Mouse (Mus musculus) heart, adult 9 months (tissue): ENCODE data around the gene Emb.

Source experiments
- DNase-seq, 2 experiments: peaks; one replicate each; pipeline ENCODE4 v3.0.0; 2022; ENCODE audit warnings: low spot score in 2 of 2

Emb gene

DNA sequence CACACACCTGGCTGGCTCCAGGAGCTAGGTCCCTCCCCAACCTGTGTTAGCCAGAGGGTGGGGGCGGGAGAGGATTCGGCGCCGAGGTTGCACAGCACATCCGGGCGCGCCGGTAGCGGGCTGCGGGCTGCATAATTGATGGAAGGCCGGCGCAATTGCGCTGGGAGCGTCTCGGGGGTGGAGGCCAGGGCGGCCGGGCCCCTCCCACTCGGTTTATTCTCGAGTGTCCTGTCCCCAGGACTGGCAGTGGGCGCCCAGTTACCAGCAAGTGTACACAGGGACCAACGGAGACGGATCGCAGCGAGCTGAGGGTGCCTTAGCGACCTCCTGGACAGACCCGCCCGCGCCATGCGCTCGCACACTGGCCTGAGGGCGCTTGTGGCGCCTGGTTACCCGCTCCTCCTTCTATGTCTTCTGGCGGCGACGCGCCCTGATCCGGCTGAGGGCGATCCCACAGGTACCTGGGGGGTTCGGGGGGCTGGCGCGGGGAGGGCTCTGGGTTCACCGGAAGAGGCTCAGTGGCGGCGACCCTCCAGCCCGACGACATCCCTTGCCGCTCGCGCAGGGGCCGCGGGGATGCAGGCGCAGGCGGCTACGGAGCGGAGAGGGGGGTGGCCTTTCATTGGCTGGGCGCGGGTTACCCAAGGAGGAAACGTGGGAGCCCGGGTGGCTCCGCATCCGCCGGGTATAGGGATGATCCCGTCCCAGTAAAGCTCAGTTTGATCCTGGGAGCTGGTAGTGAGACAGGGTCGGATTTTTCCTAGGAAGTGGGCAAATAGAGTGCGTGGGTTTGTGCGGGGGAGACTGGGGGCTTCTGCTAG lies 12.4 kb downstream of the Emb start, which contains the start of gene Gm17509:
Gm17509 (minus strand) TSS at position 575 of the 821 bp plus-strand sequence.
- DNase-seq = no peak

DNA sequence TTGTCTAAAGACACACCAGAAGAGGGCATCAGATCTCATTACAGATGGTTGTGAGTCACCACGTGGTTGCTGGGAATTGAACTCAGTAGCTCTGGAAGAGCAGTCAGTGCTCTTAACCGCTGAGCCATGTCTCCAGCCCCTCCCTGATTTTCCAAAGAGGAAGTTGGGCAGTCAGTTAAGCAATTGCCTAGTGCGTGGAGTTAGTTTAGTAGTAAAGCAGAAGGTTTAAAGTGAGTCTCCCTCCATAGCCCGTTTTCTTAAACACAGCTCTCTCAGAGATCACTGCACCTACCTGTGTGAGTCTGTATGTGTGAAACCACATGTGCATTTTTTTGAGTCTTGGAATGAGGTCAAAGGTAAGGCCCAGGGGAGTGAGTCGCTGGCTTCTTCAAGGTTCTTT lies 14.8 kb downstream of the Emb start:
- no peak for DNase-seq

DNA sequence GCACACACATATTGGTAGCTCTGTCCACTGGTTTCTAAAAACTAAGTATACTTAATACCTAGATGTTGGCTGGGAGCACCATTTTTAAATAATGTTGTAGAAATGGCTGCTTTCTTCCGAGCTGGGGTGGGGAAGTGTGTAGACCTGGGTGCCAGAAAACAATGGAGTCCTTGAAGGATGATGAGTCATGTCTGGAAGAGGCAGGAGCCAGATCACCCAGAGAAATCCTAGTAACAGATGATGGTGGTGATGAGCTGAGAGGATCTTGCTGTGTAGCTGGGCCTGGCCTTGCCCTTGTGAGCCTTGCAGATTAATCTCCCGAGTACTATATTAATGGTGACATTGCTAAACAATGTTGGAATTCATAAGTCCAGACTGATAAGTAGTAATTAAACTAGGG lies 16.6 kb downstream of the Emb start:
- no peak for DNase-seq

DNA sequence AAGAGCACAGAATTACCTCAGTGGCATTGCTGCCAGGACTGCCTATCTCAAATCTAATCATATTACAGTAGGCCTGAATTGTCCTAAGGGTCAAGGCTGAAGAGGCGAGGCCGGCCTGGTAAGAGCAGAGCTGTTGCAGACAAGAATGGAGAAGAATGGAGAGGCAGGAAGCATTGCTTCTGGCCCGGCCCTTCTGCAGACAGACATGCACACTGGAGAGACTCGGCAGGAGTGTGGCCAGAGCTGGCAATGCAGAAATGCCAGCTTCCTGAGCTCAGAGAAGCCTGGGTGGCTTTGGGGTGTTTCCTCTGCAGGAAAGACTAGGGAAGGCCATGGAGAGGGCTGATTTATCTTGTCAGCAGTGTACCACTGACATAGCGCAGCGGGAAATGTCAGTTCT lies 17.2 kb downstream of the Emb start:
- no peak for DNase-seq

- no peak for DNase-seq
Measured at GRCm38 (mm10) chr13:117230371-117231110, 22.2 kb downstream of the Emb start.

DNA sequence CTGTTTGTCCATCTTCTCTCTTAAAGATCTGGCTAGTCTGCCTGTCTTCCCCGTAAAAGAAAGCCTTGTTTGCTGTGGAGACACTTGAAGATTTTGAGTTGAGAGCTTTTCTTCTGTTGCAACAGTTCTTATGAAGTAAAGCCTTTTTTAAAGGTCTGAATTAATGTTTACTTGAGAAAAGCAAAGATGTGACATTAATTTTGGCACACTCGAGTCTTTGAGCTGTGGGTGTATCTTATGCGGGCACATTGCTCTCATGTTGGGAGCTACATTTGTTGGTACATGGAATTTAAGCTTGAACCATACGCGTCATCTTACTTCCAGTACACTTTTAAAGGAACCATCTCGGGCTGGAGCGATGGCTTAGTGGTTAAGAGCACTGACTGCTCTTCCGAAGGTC lies 25.5 kb downstream of the Emb start:
- DNase-seq = no peak

GRCm38 (mm10) chr13:117234486-117234885 lies 26.1 kb downstream of the Emb start:
- DNase-seq = no peak

DNA sequence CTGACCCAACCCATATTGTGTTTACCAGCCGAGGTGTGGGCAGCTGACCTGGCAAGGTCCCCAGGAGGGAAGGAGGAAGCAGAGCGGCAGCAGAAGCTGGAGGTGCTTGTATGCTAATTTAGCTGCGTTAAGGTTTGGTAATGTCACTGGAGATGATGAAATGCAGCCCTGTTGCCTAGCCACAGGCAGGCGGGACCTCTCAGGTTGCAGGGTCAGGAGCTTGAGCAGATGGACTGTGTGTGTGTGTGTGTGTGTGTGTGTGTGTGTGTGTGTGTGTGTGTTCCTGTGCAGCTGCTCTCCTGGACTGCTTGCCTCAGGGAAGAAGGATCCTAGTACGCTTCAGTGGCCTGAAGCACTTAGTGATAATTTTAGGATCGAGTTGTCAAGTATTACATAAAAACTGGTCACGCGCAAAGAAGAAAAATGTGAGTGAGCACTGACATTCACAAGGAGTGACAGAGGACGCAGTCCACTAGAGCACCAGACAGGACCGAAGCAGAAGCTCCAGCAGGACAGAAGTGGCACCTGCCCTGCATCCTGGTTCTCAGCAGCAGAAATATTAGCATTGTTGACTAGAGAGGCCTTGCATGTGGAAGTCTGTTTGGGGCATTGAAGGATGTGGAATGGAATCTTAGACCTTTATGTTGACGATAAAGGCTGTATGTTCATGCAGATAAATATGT lies 27.3 kb downstream of the Emb start:
- DNase-seq = no peak

DNA sequence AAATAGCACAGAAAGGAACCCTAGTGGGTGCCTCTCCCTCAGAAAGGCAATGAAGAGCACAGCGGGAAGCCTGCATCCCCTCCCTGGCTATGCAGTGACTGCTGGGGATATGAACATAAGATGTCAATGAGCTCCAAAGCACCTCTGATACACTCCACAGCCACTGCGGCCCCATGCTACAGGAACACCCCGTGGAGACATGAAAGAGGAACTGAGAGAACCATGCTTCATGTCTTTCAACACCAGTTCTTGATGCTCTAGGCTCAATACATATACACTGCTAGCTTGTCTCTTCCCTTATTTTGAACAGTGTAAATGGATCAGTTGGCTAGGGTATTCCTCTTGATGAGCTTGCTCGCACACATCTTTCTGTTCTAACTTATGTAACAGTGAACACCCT lies 28.8 kb downstream of the Emb start:
- DNase-seq = peak in 1 of 2 experiments; percentile 17

GRCm38 (mm10) chr13:117242063-117242462 lies 33.7 kb downstream of the Emb start:
- DNase-seq = no peak

DNA sequence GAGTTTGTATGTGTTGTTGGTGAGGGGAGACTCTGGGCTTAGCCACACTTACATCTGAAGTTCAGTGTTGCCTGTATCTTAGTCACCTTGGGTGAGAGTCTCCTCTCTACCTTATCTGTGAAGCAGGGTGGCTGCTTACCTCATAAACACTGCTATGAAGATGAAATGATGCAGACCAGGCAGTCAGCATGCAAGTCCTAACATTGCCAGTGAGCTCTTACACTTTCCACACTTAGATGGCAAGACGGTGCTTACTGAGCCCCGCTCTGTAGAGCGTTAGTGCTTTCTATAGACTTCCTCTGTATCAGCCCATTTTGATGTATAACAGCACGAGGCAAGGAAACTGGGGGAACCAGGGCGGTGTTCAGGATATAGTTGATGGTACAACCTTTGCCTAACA lies 34.3 kb downstream of the Emb start:
- DNase-seq = no peak

DNA sequence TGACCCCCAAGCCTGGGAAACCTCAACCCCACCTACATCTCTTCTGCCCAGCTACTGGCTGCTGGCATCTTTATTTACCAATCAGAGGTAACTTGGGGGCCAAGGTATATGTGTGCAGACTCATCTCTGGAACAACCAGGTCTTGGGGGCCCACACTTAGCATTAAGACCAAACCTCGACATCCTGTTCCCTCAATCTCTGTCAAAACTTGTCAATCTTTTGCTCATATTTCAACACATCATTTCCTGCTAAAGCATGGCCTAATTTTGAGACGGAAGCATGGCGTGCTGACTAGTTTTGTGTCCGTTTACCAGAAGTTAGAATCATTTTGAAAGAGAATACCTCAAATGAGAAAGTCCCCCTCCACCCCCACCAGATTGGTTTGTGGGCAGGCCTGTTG lies 52.4 kb downstream of the Emb start:
- no peak for DNase-seq

GRCm38 (mm10) chr13:117266156-117266555 lies 57.8 kb downstream of the Emb start:
- DNase-seq = no peak

GRCm38 (mm10) chr13:117267963-117268362 lies 59.6 kb downstream of the Emb start:
- no peak for DNase-seq

DNA sequence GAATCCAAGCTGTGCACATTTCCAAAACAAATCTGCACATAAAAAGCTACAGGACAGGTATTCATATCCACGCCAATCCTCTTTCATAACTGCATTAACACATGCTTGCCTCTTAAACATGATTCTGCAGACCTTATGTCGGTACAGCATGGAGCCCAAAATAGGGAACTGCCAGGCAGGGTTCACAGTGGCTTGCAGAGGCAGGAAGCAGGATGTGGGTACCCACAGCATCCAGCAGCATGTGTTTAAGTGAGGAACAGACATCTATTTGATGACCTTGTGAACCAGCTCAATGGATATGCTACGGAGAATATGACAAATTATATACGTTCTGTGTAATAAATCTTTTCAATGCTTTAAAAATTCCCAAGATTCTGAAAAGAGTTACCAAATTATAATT lies 75.7 kb downstream of the Emb start:
- peak in 1 of 2 experiments; percentile 4 for DNase-seq

GRCm38 (mm10) chr13:117286939-117287338 lies 78.6 kb downstream of the Emb start:
- no peak for DNase-seq

DNA sequence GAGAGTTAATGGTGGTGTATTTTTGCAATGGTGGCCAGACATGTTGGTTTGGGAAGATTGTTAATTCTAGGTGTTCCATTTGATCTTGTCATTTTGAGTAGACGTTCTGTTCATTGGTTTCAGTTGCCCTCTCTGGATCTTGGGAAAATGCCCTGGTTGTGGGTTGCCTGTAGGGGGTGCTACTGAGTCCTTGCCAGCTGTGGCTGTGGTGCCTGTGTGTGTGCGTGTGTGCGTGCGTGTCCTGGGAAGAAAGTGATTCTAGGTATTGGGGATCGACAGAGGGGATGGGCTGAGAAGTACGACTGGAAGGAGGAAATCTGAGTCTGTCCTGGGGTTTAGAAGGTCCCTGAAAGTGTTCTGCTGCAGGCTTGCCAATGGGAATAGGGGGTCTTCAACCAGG lies 79.1 kb downstream of the Emb start:
- no peak for DNase-seq

GRCm38 (mm10) chr13:117289494-117290270 lies 81.3 kb downstream of the Emb start:
- DNase-seq = peak in 1 of 2 experiments; percentile 24

GRCm38 (mm10) chr13:117311446-117312225 lies 103.3 kb downstream of the Emb start:
- DNase-seq = peak in 1 of 2 experiments; percentile 31
